Mouse (Mus musculus): ENCODE measurements around the gene Tek.

GRCm38 (mm10) chr4:94781043-94781442 is 42.0 kb downstream of the Tek start:
- no peak for TF ChIP-seq POLR2A (IDR thresholded peaks at IDR 0.05; ENCODE audit: insufficient read depth, low read depth, low read length)
- no peak for TF ChIP-seq CTCF (IDR thresholded peaks at IDR 0.05; ENCODE audit: insufficient read depth, low read depth, low read length)

Measured in olfactory bulb, adult 2 months (tissue).